Mouse (Mus musculus): ENCODE results near the gene Zfp280d. TPM values are rescaled to one million over a fixed set of nuclear protein-coding genes. Genes with fewer than 3 reads are reported as not detected.

Gene Zfp280d
- polyA plus RNA-seq, 1 experiment = 2.4 TPM

GRCm38 (mm10) chr9:72270146-72270545 is 4.5 kb upstream of the Zfp280d start:
- Histone ChIP-seq H3K27me3 (ENCODE audit: control insufficient read depth, insufficient read depth, low read length) (no peaks in the 10 kb centered on the region), H3K36me3 (ENCODE audit: control insufficient read depth, insufficient read depth, low read length) (no peaks in the 10 kb centered on the region), H3K4me1 (ENCODE audit: control insufficient read depth, insufficient read depth, insufficient read length, low read length) (0 out of 2 replicates have a peak, but pooled peaks cover 2% of the 10 kb centered on the region), H3K4me3 (ENCODE audit: low read depth, low read length) (no peak overlapping the region), H3K27ac (ENCODE audit: insufficient read depth, low read depth, low read length) (no peak overlapping the region)
- 85% methylated on average over 1 of the region's 1 CpGs for WGBS
- TF ChIP-seq CTCF (IDR thresholded peaks at IDR 0.05; ENCODE audit: extremely low read depth, insufficient read length, insufficient replicate concordance, low read depth, low read length) (no peak), POLR2A (IDR thresholded peaks at IDR 0.05; ENCODE audit: low read depth, low read length) (no peak)

- H3K4me3 ChIP-seq (ENCODE audit: low read depth, low read length) = no peak overlapping the region
- WGBS = 94% methylated on average over 7 of the region's 7 CpGs
- H3K27me3 ChIP-seq (ENCODE audit: control insufficient read depth, insufficient read depth, low read length) = no peaks in the 10 kb centered on the region
- H3K27ac ChIP-seq (ENCODE audit: insufficient read depth, low read depth, low read length) = no peak overlapping the region
- no peak for TF ChIP-seq CTCF (IDR thresholded peaks at IDR 0.05; ENCODE audit: extremely low read depth, insufficient read length, insufficient replicate concordance, low read depth, low read length)
- TF ChIP-seq POLR2A (IDR thresholded peaks at IDR 0.05; ENCODE audit: low read depth, low read length) = no peak
- no peaks in the 10 kb centered on the region for H3K36me3 ChIP-seq (ENCODE audit: control insufficient read depth, insufficient read depth, low read length)
- H3K4me1 ChIP-seq (ENCODE audit: control insufficient read depth, insufficient read depth, insufficient read length, low read length) = peaks cover 4% of the 10 kb centered on the region; the same call in 1 of the 2 replicates
Observed at GRCm38 (mm10) chr9:72273646-72274410, 832 bp upstream of the Zfp280d start.

GRCm38 (mm10) chr9:72275101-72275978 is 680 bp downstream of the Zfp280d start:
- H3K27me3 ChIP-seq (ENCODE audit: control insufficient read depth, insufficient read depth, low read length) = no peaks in the 10 kb centered on the region

GRCm38 (mm10) chr9:72275979-72276500 is 1.4 kb downstream of the Zfp280d start:
- H3K4me1 ChIP-seq (ENCODE audit: control insufficient read depth, insufficient read depth, insufficient read length, low read length) = peaks cover 4% of the 10 kb centered on the region; the same call in 1 of the 2 replicates
- no peak overlapping the region for H3K4me3 ChIP-seq (ENCODE audit: low read depth, low read length)
- H3K27me3 ChIP-seq (ENCODE audit: control insufficient read depth, insufficient read depth, low read length) = no peaks in the 10 kb centered on the region
- H3K36me3 ChIP-seq (ENCODE audit: control insufficient read depth, insufficient read depth, low read length) = no peaks in the 10 kb centered on the region
- WGBS = 16% methylated on average over 8 of the region's 8 CpGs
- TF ChIP-seq POLR2A (IDR thresholded peaks at IDR 0.05; ENCODE audit: low read depth, low read length) (no peak), CTCF (IDR thresholded peaks at IDR 0.05; ENCODE audit: extremely low read depth, insufficient read length, insufficient replicate concordance, low read depth, low read length) (no peak)
- no peak overlapping the region for H3K27ac ChIP-seq (ENCODE audit: insufficient read depth, low read depth, low read length)

More at GRCm38 (mm10) chr9:72275101-72275978, 680 bp downstream of the Zfp280d start:
- no peak for TF ChIP-seq CTCF (IDR thresholded peaks at IDR 0.05; ENCODE audit: extremely low read depth, insufficient read length, insufficient replicate concordance, low read depth, low read length)
- TF ChIP-seq POLR2A (IDR thresholded peaks at IDR 0.05; ENCODE audit: low read depth, low read length) = no peak
- 2% methylated on average over 68 of the region's 70 CpGs for WGBS
- H3K27ac ChIP-seq (ENCODE audit: insufficient read depth, low read depth, low read length) = peak overlapping the region; percentile 69
- H3K4me3 ChIP-seq (ENCODE audit: low read depth, low read length) = peak overlapping the region; percentile 82
- peaks cover 4% of the 10 kb centered on the region; the same call in 1 of the 2 replicates for H3K4me1 ChIP-seq (ENCODE audit: control insufficient read depth, insufficient read depth, insufficient read length, low read length)
- H3K36me3 ChIP-seq (ENCODE audit: control insufficient read depth, insufficient read depth, low read length) = no peaks in the 10 kb centered on the region

GRCm38 (mm10) chr9:72276941-72277340 is 2.3 kb downstream of the Zfp280d start:
- peaks cover 4% of the 10 kb centered on the region; the same call in 1 of the 2 replicates for H3K4me1 ChIP-seq (ENCODE audit: control insufficient read depth, insufficient read depth, insufficient read length, low read length)
- no peaks in the 10 kb centered on the region for H3K36me3 ChIP-seq (ENCODE audit: control insufficient read depth, insufficient read depth, low read length)
- TF ChIP-seq POLR2A (IDR thresholded peaks at IDR 0.05; ENCODE audit: low read depth, low read length) (no peak), CTCF (IDR thresholded peaks at IDR 0.05; ENCODE audit: extremely low read depth, insufficient read length, insufficient replicate concordance, low read depth, low read length) (no peak)
- H3K4me3 ChIP-seq (ENCODE audit: low read depth, low read length) = no peak overlapping the region
- no peaks in the 10 kb centered on the region for H3K27me3 ChIP-seq (ENCODE audit: control insufficient read depth, insufficient read depth, low read length)
- no peak overlapping the region for H3K27ac ChIP-seq (ENCODE audit: insufficient read depth, low read depth, low read length)

- no peak overlapping the region for H3K27ac ChIP-seq (ENCODE audit: insufficient read depth, low read depth, low read length)
- H3K27me3 ChIP-seq (ENCODE audit: control insufficient read depth, insufficient read depth, low read length) = no peaks in the 10 kb centered on the region
- H3K4me1 ChIP-seq (ENCODE audit: control insufficient read depth, insufficient read depth, insufficient read length, low read length) = peaks cover 2% of the 10 kb centered on the region; the same call in 1 of the 2 replicates
- 88% methylated on average over 4 of the region's 4 CpGs for WGBS
- no peaks in the 10 kb centered on the region for H3K36me3 ChIP-seq (ENCODE audit: control insufficient read depth, insufficient read depth, low read length)
- TF ChIP-seq CTCF (IDR thresholded peaks at IDR 0.05; ENCODE audit: extremely low read depth, insufficient read length, insufficient replicate concordance, low read depth, low read length) (no peak), POLR2A (IDR thresholded peaks at IDR 0.05; ENCODE audit: low read depth, low read length) (no peak)
- H3K4me3 ChIP-seq (ENCODE audit: low read depth, low read length) = no peak overlapping the region
Observed at GRCm38 (mm10) chr9:72279943-72280342, 5.3 kb downstream of the Zfp280d start.
